Mouse (Mus musculus) midbrain, embryonic 10.5 days (tissue): Measurements from ENCODE around the gene Prdm8. TPM values are rescaled to one million over a fixed set of nuclear protein-coding genes. Genes with fewer than 3 reads are reported as not detected.

ENCODE experiments used
- polyA plus RNA-seq: library from polyadenylated mRNA; unstranded; fragments of >200 nt; fragmentation: Nextera tagmentation; extraction: Ambion mirVana; gene quantifications from 2 replicates; pipeline ENCODE4 v1.2.1, GENCODE M21; 2016

The Prdm8 gene
- polyA plus RNA-seq, 1 experiment from 2014 or later = 0.22 TPM

Other genes starting within 250 kb of the Prdm8 start
- 13.3 and 14.4 TPM in 2 replicates for gene Antxr2, start 136.2 kb upstream of the Prdm8 start, polyA plus RNA-seq
- gene Fgf5, start 87.0 kb downstream of the Prdm8 start, polyA plus RNA-seq = 0.07 and 0.10 TPM in 2 replicates
- gene Cfap299, start 162.1 kb downstream of the Prdm8 start, polyA plus RNA-seq = 0.37 and 0.71 TPM in 2 replicates